Mouse (Mus musculus) neutrophil, adult 59 days (primary cell): ENCODE results near the gene Lrsam1. TPM values are rescaled to one million over a fixed set of nuclear protein-coding genes. Genes with fewer than 3 reads are reported as not detected.

Experiments used
- total RNA-seq, 2 experiments: library from RNA; stranded (reverse); gene quantifications; 1 replicate in 1 of 2; 2 replicates in 1 of 2; pipeline ENCODE4 v1.2.4; 2023

Gene Lrsam1
- 10 to 100 TPM; 35.7 to 37.7 TPM for total RNA-seq

GRCm38 (mm10) chr2:32961192-32961995 is at the start of gene Lrsam1, which contains the start of gene Rpl12:
Gene Lrsam1 (minus strand): TSS chr2:32961614.
Gene Rpl12 (plus strand): TSS chr2:32961559.

GRCm38 (mm10) chr2:32981725-32982271 is 20.4 kb upstream of the Lrsam1 start, which contains the start of gene Slc2a8:
Gene Slc2a8 (minus strand): TSS chr2:32982083.

DNA sequence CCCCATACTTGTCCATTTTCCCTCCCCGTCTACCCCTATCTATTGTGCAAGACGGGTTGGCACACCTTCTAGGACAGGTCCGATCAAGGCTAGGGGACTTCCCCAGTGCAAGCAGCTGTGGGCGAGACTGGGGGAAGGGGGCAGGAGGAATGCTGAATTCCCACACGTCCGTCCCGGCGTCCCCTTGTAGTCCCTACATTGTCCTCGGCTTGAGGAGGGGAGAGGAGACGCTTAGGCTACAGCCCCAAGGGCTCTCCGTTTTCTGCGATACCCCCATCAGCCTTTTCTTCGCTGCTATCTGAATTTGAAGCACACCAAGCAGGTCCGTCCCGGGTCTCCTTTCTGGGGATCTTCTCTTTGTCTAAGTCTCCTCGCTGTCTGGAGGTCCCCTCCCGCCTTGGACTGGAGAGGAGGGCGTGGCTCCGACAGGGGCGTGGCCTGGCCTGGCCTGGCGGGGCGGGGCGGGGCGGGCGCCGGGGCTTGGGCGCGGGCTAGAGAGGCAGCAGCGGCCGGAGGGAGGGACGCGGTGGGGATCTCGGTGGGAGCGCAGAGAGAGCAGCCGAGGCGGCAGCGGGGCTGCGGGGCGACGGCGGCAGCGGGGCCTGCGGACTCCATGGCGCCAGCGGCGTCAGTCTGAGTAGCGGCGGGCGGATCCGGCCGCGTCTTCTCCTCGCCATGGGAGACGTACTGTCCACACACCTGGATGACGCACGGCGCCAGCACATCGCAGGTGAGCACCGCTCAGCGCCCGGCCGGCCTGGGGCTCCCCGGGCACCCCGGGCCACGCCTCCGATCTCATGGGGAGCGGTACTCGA is 85.5 kb downstream of the Lrsam1 start, which contains the start of gene Fam129b:
Gene Fam129b, plus strand, starts transcription at position 440 of the 815 bp plus-strand sequence.

Other genes starting within 250 kb of the Lrsam1 start
- gene Cdk9, start 248.5 kb downstream of the Lrsam1 start, total RNA-seq: 100 to 1,000 TPM; 147 to 175 TPM
- 100 to 1,000 TPM; 245 to 274 TPM for gene Sh2d3c, start 240.6 kb downstream of the Lrsam1 start, total RNA-seq
- gene 6330409D20Rik, start 220.6 kb downstream of the Lrsam1 start, total RNA-seq: not detected
- 10 to 100 TPM; 22.0 to 22.7 TPM for gene Tor2a, start 204.4 kb downstream of the Lrsam1 start, total RNA-seq
- gene Ttc16, start 186.0 kb downstream of the Lrsam1 start, total RNA-seq: not detected
- 1 to 10 TPM; 1.0 to 1.7 TPM for gene Ptrh1, start 185.8 kb downstream of the Lrsam1 start, total RNA-seq
- not detected for gene Cfap157, start 177.2 kb downstream of the Lrsam1 start, total RNA-seq
- gene Stxbp1, start 114.4 kb downstream of the Lrsam1 start, total RNA-seq: 1 to 10 TPM; 1.2 to 1.5 TPM
- 10 to 100 TPM; 22.1 to 35.0 TPM for gene Fam129b, start 85.5 kb downstream of the Lrsam1 start, total RNA-seq
- 100 to 1,000 TPM; 131 to 156 TPM for gene Rpl12, start 55 bp downstream of the Lrsam1 start, total RNA-seq
- gene Slc2a8, start 20.5 kb upstream of the Lrsam1 start, total RNA-seq: 1 to 10 TPM; 4.4 to 4.5 TPM
- under 1 TPM; 0.42 to 0.73 TPM for gene Garnl3, start 170.0 kb upstream of the Lrsam1 start, total RNA-seq